Mouse (Mus musculus): ENCODE data around the gene Ankrd53.

The Ankrd53 gene

GRCm38 (mm10) chr6:83762344-83762743, at the start of gene Ankrd53:
Gene Ankrd53 (plus strand): TSS chr6:83762644.
- in situ Hi-C loops (cut with MboI, MseI): no loop called here

DNA sequence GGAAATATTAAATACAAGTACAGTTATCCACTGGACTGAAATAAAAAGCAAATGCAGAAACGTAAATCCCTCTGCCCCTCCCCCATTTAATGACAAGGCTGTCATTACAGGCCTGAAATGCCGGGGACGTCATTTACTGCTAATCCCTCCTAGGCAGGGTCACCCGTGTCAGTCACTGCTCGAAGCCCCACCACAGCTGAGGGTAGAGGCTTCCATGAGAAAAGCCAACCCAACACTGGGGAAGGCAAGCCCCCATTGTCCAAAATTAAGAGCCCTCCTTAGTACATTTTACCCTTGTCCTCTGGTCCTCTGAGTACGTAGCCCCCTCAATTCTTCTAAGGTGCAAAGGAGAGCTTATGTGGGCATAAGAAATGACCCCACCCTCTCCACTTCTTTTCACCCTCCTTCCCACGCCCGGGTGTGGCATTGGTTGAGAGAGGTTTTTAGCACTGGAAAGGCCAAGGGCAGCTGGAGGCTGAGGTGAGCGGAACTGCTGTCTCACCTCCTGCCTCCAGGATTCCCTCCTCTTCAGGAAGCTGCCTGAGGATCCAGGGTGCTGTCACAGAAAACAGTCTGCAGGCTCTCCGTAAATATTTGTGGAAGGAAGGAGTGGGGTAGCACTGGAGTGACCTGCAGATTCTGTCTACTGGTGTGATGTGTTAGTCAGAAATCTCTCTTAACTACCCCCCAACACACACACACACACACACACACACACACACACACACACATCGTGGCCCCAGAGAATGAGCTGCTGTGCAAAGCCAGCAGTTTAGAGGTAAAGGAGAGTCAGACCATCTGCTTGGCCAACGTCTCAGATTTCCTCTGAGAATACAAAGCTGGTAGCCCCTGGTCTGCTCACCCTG, 48.9 kb upstream of the Ankrd53 start:
- in situ Hi-C loops (cut with MboI, MseI): no loop called here

- in situ Hi-C loops (cut with MboI, MseI): no loop called here
Observed at GRCm38 (mm10) chr6:83714221-83715123, 48.0 kb upstream of the Ankrd53 start.

DNA sequence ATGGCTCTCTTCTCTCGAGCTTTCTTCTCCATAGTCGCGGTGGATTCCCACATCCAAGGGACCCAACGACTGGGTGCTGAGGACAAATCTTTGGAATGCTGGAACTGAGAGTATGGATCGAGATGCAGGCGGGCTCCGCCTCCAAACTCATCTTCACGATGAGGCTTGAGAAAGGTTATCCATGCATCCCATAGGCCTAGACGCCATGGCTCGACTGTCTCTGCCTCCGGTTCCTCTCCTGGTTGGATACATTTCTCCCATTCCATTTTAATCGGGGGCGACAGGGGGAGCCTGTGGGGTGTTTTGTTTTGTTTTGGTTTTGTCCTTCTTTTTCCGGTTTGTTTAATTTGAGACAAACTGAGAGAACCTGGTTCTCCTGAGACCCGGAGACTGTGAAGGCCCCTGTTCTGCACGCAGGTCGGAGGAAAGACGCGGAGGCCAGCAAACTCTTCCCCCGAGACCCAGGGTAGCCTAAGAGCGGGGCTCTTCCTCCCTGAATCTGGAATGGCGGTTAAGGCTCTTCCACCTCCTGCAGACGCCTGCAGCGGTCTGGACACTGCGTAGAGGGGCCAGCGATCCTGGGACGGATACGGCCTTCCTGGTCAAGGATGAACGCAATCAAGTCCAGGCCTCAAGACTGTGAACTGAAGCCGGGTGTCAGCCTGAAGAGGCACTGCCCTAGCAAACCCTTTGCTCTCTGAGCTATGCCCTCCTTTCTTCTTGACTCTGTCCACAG, 46.8 kb upstream of the Ankrd53 start:
- in situ Hi-C loops (cut with MboI, MseI): no loop called here

DNA sequence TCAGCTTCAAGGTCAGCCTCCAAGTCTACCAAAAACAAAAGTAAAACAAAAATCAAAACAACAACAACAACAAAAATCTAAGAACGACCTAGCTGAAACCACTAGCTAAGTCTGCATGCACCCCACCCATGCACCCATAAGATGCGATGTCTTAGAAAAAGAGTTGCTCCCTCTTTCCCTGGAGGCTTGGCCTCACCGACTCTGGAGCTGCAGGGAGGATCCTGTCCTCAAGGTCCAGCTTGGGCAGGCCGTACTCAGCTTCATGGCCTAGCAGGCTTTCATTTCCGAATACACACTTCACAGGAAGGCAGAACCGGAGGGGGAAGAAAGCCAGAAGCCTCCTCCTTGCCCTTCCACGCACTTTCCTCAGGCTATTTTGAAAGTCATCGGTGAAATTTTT, 45.4 kb upstream of the Ankrd53 start:
- in situ Hi-C loops (cut with MboI, MseI): no loop called here

DNA sequence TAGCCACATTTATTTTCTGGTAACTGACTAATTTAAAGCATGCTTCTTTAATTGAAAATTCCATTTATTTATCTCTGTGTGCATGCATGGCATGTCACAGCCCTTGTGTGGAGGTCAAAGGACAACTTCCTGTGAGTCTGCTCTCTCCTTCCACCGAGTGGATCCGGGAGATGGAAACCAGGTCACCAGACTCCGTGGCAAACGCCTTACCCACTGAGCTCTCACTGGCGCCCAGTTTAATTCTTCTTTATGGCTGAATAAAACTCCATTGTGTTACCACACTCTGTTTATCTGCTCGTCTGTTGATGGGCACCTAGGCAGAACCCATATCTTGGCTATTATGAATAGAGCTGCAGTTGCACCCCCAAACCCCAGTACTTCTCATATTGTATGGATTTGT, 39.9 kb upstream of the Ankrd53 start:
- in situ Hi-C loops (cut with MboI, MseI): no loop called here

- in situ Hi-C loops (cut with MboI, MseI): no loop called here
Observed at GRCm38 (mm10) chr6:83727178-83727577, 35.3 kb upstream of the Ankrd53 start.

GRCm38 (mm10) chr6:83728488-83728887, 34.0 kb upstream of the Ankrd53 start:
- in situ Hi-C loops (cut with MboI, MseI): no loop called here

GRCm38 (mm10) chr6:83729350-83729970, 33.0 kb upstream of the Ankrd53 start:
- in situ Hi-C loops (cut with MboI, MseI): no loop called here

- in situ Hi-C loops (cut with MboI, MseI): no loop called here
Observed at GRCm38 (mm10) chr6:83731128-83731527, 31.3 kb upstream of the Ankrd53 start.

DNA sequence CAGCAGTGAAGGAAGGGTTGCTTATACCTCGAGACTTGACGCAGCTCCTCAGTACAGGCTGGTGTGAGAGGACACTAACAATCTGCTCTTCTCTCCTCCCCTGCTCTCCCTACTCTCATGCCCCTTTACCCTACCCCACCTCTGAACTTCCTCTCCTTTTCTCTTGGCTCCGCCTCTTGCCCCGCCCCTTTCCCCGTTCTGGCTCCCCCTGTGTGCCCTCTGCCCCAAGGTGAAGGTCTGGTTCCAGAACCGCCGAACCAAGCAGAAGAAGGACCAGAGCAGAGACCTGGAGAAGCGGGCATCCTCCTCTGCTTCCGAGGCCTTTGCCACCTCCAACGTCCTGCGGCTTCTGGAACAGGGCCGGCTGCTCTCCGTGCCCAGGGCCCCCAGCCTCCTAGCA, 25.1 kb upstream of the Ankrd53 start:
- in situ Hi-C loops (cut with MboI, MseI): no loop called here

DNA sequence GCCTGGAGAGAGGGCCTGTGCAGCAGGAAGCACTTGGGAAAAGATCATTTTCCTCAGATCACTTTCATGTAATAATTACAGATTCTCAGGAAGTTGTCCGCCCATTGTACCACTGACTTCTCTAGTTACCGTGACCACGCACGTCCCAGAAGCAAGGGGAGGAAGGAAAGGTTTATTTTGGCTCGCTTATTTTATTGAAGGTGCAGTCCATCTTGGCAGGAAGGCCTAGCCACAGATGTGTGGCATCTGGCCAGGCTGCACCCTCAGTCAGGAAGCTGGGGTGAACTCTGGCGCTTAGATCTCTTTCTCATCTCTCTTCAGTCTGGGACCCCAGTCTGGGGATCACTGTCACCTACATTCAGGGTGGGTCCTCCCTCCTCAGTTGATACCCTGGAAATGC, 23.8 kb upstream of the Ankrd53 start:
- in situ Hi-C loops (cut with MboI, MseI): no loop called here

- in situ Hi-C loops (cut with MboI, MseI): loop anchor here in 1 of 2 experiments (5.0 kb wide), 1 partner anchor 55 kb away; no protein-coding TSS in a partner anchor
Observed at GRCm38 (mm10) chr6:83742761-83743160, 19.7 kb upstream of the Ankrd53 start, which contains the start of gene Atp6v1b1. Gene Atp6v1b1 (plus strand): TSS chr6:83742990.

DNA sequence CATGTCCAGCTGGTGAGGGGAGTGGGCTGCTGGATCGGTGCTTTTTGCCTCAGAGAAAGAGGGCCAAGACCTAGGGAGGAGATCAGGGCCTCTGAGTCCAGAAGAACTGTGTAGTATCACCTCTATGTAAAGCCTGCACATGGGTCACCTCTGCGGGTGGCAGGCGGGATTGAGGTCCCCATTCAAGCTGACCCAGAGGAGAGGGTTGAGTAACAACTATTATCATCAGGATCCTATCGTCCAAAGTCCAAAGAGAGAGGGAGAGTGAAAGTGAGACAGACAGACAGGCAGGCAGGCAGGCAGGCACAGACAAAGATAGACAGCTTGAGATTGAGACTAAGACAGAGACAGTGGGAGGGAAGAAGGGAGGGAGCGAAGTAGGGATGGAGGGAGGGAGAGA, 19.2 kb upstream of the Ankrd53 start:
- in situ Hi-C loops (cut with MboI, MseI): loop anchor here in 1 of 2 experiments (5.0 kb wide), 1 partner anchor 56 kb away; no protein-coding TSS in a partner anchor

GRCm38 (mm10) chr6:83744126-83744525, 18.3 kb upstream of the Ankrd53 start:
- in situ Hi-C loops (cut with MboI, MseI): loop anchor here in 1 of 2 experiments (5.0 kb wide), 1 partner anchor 57 kb away; no protein-coding TSS in a partner anchor

DNA sequence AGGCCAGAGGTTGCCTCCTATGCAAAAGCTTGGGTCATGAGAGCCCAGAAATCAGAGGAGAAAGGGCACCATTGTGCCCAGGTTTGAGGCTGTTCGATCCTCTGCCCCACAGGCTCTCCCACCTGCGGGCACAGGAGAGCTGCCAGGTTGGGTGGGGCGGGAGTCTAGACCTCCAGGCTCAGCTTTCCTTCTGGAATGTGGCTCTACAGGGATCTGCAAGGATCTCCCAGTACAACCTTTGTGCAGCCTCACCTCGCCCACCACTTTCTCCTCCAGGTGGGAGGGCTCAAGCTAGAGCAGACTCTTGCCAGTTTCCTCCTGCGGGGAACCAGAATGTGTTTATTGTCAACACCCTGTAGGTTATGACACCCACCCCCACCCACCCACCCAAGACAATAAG, 17.9 kb upstream of the Ankrd53 start:
- in situ Hi-C loops (cut with MboI, MseI): loop anchor here in 1 of 2 experiments (5.0 kb wide), 1 partner anchor 57 kb away; no protein-coding TSS in a partner anchor

- in situ Hi-C loops (cut with MboI, MseI): loop anchor here in 1 of 2 experiments (5.0 kb wide), 1 partner anchor 53 kb away; no protein-coding TSS in a partner anchor
Observed at GRCm38 (mm10) chr6:83745466-83745865, 17.0 kb upstream of the Ankrd53 start.

DNA sequence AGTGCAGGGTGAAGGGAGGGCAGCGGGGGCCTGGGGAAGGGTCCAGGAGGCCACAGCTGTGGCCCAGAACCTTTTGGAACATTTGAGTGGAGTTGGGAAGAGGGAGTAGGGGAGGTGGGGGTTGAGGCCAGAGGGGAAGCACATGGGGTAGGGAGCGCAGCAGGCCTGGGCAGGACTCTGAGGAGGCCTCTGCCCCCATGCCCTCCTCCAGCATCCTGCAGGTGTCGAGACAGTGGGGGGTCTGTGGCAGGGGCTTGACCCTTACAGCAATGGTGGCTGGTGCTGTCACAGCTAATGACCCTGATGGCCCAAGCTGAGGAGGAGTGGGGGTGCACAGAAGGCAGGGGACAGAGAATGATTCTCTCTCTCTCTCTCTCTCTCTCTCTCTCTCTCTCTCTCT, 13.2 kb upstream of the Ankrd53 start:
- in situ Hi-C loops (cut with MboI, MseI): loop anchor here in 1 of 2 experiments (5.0 kb wide), 1 partner anchor 57 kb away; no protein-coding TSS in a partner anchor

DNA sequence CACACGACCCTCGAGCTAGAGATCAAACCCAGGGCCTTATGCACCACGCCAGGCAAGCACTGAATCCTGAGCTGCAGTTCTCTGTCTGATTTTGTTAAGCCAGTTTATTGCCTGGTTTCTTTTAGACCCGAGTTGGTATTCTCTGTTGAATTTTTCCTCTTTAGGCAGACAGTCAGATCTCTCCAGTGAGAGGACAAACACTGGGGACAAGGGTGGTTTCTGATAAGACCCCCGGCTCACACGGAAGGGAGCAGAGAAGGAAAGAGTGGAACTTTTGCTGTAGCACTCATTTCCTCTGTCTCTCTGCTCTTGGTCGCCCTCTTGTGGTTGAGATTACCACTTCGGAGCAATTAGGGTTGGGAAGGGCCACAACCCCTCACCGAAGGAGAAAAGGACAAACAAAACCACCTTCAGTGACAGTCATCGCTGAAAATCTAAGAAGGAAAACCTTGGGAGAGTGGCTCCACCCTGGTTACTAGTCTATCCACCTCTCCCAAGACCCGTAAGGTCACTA, 12.2 kb upstream of the Ankrd53 start:
- in situ Hi-C loops (cut with MboI, MseI): no loop called here

GRCm38 (mm10) chr6:83756051-83756450, 6.4 kb upstream of the Ankrd53 start:
- in situ Hi-C loops (cut with MboI, MseI): no loop called here
